In the genomic region with DNA sequence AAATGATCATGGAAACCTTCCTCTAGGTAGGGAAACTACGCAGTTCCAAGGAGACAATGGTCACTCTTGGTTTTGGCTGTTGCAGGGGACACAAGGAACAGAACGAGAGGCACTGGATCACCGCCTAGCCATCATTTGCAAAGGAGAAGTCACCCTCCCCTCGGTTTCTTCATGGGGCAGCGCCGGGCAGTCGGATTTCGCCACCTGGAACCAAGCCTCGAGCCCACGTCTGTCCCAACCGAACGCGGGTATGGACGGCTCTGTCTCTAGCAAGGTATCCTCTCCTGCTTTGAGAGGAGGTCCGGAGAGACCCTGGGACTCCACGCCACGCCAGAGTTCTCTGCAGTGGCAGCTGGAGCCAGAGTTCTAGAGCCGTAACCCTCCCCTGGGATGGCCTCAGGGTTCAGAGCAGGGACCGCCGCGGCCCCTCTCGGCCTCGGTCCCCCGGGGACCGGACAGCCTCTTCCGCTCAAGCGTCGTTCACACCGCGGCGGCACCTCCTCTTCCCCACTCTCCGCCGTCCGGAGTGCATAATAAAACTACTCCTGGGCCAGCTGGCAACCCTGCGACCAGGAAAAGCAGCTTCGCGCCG, we compare ENCODE assay signal across 8 mouse cellular contexts. TPM values are rescaled to one million over a fixed set of nuclear protein-coding genes. Genes with fewer than 3 reads are reported as not detected.
DNase-seq lines count a peak whose midpoint lies in the region; ATAC-seq and TF ChIP-seq lines count a peak whose summit lies in the region.

No protein-coding gene starts in this region.

- peaks cover 19% of the 10 kb centered on the region for H3K4me1 ChIP-seq in lung, adult 2 months (ENCODE audit: control insufficient read depth, insufficient read depth, low read length)
- peaks cover 4% of the 10 kb centered on the region; the same call in 1 of the 2 replicates for H3K4me1 ChIP-seq in cortical plate, adult 2 months (ENCODE audit: control insufficient read depth, insufficient read depth, low read length)
- H3K4me1 ChIP-seq in midbrain, embryonic 11.5 days (ENCODE audit: control insufficient read depth, insufficient read depth, low read length) = peaks cover 21% of the 10 kb centered on the region

- H3K9ac ChIP-seq in midbrain, embryonic 11.5 days (ENCODE audit: low read length) = peak overlapping the region; percentile 66

- peak overlapping the region; percentile 97 for H3K4me3 ChIP-seq in lung, adult 2 months (replicated peaks; ENCODE audit: extremely low read depth, low read depth, low read length)
- H3K4me3 ChIP-seq in cortical plate, adult 2 months (ENCODE audit: insufficient read depth, low read length) = peak overlapping the region; percentile 69
- H3K4me3 ChIP-seq in midbrain, embryonic 11.5 days (ENCODE audit: low read depth, low read length) = peak overlapping the region; percentile 57

- H3K36me3 ChIP-seq in midbrain, embryonic 11.5 days (ENCODE audit: control insufficient read depth, insufficient read depth, low read length) = peaks cover 10% of the 10 kb centered on the region; the same call in 1 of the 2 replicates

- no peaks in the 10 kb centered on the region for H3K9me3 ChIP-seq in midbrain, embryonic 11.5 days (ENCODE audit: control insufficient read depth, low read length)

- H3K4me2 ChIP-seq in midbrain, embryonic 11.5 days = peak overlapping the region; percentile 86

- no peaks in the 10 kb centered on the region for H3K27me3 ChIP-seq in midbrain, embryonic 11.5 days (ENCODE audit: control insufficient read depth, insufficient read depth, low read length)

- TF ChIP-seq CTCF in lung, adult 2 months (IDR thresholded peaks at IDR 0.05; ENCODE audit: insufficient read depth, low read length) = no peak
- no peak for TF ChIP-seq CTCF in cortical plate, adult 2 months (IDR thresholded peaks at IDR 0.05; ENCODE audit: extremely low read depth, insufficient read depth, low read length)

- ATAC-seq in inflammation-experienced regulatory T-cells, adult 6 months = peak; percentile 12
- ATAC-seq in midbrain, embryonic 11.5 days (ENCODE audit: low FRiP score) = peak; percentile 70

- intact Hi-C loops in left cerebral cortex, postnatal 36 days (cut with DNase I) = no loop called here

- under 1% methylated on average over 38 of the region's 38 CpGs for WGBS in lung, adult 2 months
- under 1% methylated on average over 38 of the region's 38 CpGs for WGBS in midbrain, embryonic 11.5 days

- no peak for TF ChIP-seq POLR2A in lung, adult 2 months (IDR thresholded peaks at IDR 0.05; ENCODE audit: borderline replicate concordance, extremely low read depth, low read depth, low read length)
- no peak for TF ChIP-seq POLR2A in cortical plate, adult 2 months (IDR thresholded peaks at IDR 0.05; ENCODE audit: extremely low read depth, insufficient read depth, low read length)

- no peak for DNase-seq in lung, adult 2 months
- DNase-seq in lung, postnatal 14 days = no peak
- no peak for DNase-seq in midbrain, embryonic 11.5 days (ENCODE audit: low spot score, missing footprints)
- DNase-seq in ovary, postnatal 14 days (ENCODE audit: low spot score) = no peak
- no peak for DNase-seq in left cerebral cortex, postnatal 36 days (ENCODE audit: low spot score in 2 of 2)
- DNase-seq in Muller cell, postnatal 12 days (ENCODE audit: inconsistent ontology term) = no peak

- peak overlapping the region; percentile 33; the same call in 1 of the 2 replicates for H3K27ac ChIP-seq in cortical plate, adult 2 months (ENCODE audit: insufficient read depth, low read length)
- H3K27ac ChIP-seq in midbrain, embryonic 11.5 days (ENCODE audit: low read depth, low read length) = peak overlapping the region; percentile 73

RNA-seq across cellular contexts. Expression of gene Glyr1, which starts 0.4 kb away (rescaled TPM):
- polyA plus RNA-seq in lung, adult 2 months (2012; rRNA removed) = 46.8 and 60.1 TPM in 2 replicates
- polyA plus RNA-seq in cortical plate, adult 2 months (2012; rRNA removed) = 146 and 157 TPM in 2 replicates
- 10 to 100 TPM; 77.6 to 91.8 (median 78.0) TPM for polyA plus RNA-seq in inflammation-experienced regulatory T-cells, adult 6 months (2017; shearing (Covaris generic))
- polyA plus RNA-seq in midbrain, embryonic 11.5 days (2014; fragmentation: Nextera tagmentation; extraction: Ambion mirVana) = 168 and 179 TPM in 2 replicates
- total RNA-seq in left cerebral cortex, postnatal 36 days (2021) = 100 to 1,000 TPM; 145 to 150 TPM

RNA-seq across cellular contexts. Expression of gene Ubn1, which starts 0.6 kb away (rescaled TPM):
- polyA plus RNA-seq in lung, adult 2 months (2012; rRNA removed) = 33.5 and 46.2 TPM in 2 replicates
- polyA plus RNA-seq in cortical plate, adult 2 months (2012; rRNA removed) = 30.3 and 30.4 TPM in 2 replicates
- polyA plus RNA-seq in inflammation-experienced regulatory T-cells, adult 6 months (2017; shearing (Covaris generic)) = 10 to 100 TPM; 29.5 to 42.1 (median 34.1) TPM
- 22.0 and 24.1 TPM in 2 replicates for polyA plus RNA-seq in midbrain, embryonic 11.5 days (2014; fragmentation: Nextera tagmentation; extraction: Ambion mirVana)
- total RNA-seq in left cerebral cortex, postnatal 36 days (2021) = 10 to 100 TPM; 39.4 to 49.6 TPM

RNA-seq across cellular contexts. Expression of gene Rogdi, which starts 35.9 kb away (rescaled TPM):
- polyA plus RNA-seq in lung, adult 2 months (2012; rRNA removed) = 108 and 117 TPM in 2 replicates
- 300 and 341 TPM in 2 replicates for polyA plus RNA-seq in cortical plate, adult 2 months (2012; rRNA removed)
- 10 to 100 TPM; 17.7 to 32.4 (median 20.6) TPM for polyA plus RNA-seq in inflammation-experienced regulatory T-cells, adult 6 months (2017; shearing (Covaris generic))
- polyA plus RNA-seq in midbrain, embryonic 11.5 days (2014; fragmentation: Nextera tagmentation; extraction: Ambion mirVana) = 67.4 and 69.3 TPM in 2 replicates
- 100 to 1,000 TPM; 195 to 236 TPM for total RNA-seq in left cerebral cortex, postnatal 36 days (2021)

RNA-seq across cellular contexts. Expression of gene Smim22, which starts 42.2 kb away (rescaled TPM):
- polyA plus RNA-seq in lung, adult 2 months (2012; rRNA removed) = 73.2 and 81.3 TPM in 2 replicates
- polyA plus RNA-seq in cortical plate, adult 2 months (2012; rRNA removed) = 3.1 TPM in 1 of 2 replicates, not detected in the other
- not detected for polyA plus RNA-seq in inflammation-experienced regulatory T-cells, adult 6 months (2017; shearing (Covaris generic))
- not detected in 2 replicates for polyA plus RNA-seq in midbrain, embryonic 11.5 days (2014; fragmentation: Nextera tagmentation; extraction: Ambion mirVana)
- not detected for total RNA-seq in left cerebral cortex, postnatal 36 days (2021)

RNA-seq across cellular contexts. Expression of gene Sept12, which starts 51.6 kb away (rescaled TPM):
- polyA plus RNA-seq in lung, adult 2 months (2012; rRNA removed) = not detected in 2 replicates
- polyA plus RNA-seq in cortical plate, adult 2 months (2012; rRNA removed) = not detected in 2 replicates
- not detected for polyA plus RNA-seq in inflammation-experienced regulatory T-cells, adult 6 months (2017; shearing (Covaris generic))
- polyA plus RNA-seq in midbrain, embryonic 11.5 days (2014; fragmentation: Nextera tagmentation; extraction: Ambion mirVana) = not detected in 2 replicates
- total RNA-seq in left cerebral cortex, postnatal 36 days (2021) = not detected
